Mouse (Mus musculus): ENCODE data around the gene Ninj1. TPM values are rescaled to one million over a fixed set of nuclear protein-coding genes. Genes with fewer than 3 reads are reported as not detected.

Ninj1 gene
- polyA plus RNA-seq, 1 experiment from 2014 or later = 55.8 TPM

DNA sequence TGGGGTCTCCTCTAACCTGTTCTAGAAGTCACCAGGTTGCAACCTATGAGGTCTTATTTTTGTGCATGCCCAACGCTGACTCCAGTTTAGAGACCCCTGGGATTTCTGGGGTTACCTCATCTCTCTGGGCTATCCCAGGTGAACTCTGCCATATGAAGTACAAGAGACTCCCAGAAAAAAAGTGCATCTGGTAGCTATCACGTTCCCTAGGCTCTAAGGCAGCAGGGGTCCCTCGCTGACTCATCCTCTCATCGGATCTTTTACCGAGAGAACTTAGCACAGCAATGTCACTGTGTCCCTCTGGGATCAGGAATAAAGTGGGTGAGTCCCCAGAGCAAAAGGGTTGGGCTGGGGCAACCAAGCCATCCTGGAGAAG lies 27.8 kb downstream of the Ninj1 start:
- Histone ChIP-seq H3K9me3 (replicated peaks) (no peaks in the 10 kb centered on the region), H3K36me3 (no peaks in the 10 kb centered on the region), H3K27me3 (replicated peaks) (no peaks in the 10 kb centered on the region; the same call in 1 of the 2 replicates), H3K27ac (ENCODE audit: poor library complexity, severe bottlenecking) (peak overlapping the region; percentile 88), H3K9ac (peak overlapping the region; percentile 89), H3K4me1 (replicated peaks) (peaks cover 52% of the 10 kb centered on the region), H3K4me3 (peak overlapping the region; percentile 85), H3K4me2 (peak overlapping the region; percentile 78)
- 11% methylated on average over 5 of the region's 5 CpGs for WGBS
- ATAC-seq (ENCODE audit: insufficient number of reproducible peaks, low FRiP score) = no peak

DNA sequence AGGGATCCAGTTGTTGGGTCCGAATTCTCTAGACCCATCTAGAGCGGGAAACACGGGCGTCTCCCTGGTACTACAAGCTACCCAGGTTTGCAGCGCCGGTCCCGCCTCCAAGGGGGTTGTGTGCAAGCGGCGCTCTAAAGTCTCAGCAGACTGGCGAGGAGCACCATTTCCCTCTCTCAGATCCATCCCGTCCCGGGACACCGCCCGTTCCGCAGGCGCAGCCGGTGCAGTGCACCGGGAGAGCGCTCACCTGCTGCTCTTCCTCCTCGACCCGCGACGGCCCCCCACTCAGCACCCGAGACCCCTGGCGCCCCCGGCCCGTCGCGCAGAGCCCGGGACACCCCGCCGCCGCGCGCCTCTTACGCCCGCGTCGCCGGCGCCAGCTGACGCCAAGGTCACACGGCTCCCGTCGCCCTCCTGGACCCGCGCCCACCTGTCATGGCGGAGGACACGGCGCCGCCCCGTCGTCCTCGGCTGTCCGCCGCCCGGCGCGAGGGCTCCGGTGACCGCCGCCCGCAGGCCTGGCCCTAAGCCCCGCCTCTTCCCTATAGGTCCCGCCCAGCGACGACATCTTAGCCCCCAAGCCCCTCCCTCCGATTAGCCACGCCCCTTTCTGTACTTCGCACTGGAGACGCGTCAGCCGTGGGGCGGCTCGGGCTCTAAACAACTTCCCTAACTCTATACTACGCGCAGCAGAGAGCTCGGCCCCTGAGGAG lies 28.4 kb downstream of the Ninj1 start, which contains the start of gene Card19:
Card19 (minus strand) TSS at position 534 of the 716 bp plus-strand sequence.
- peak; percentile 91 for ATAC-seq (ENCODE audit: insufficient number of reproducible peaks, low FRiP score)
- Histone ChIP-seq H3K9me3 (replicated peaks) (no peaks in the 10 kb centered on the region), H3K4me2 (peak within 1 kb of the TSS; percentile 78), H3K27me3 (replicated peaks) (no peaks in the 10 kb centered on the region; the same call in 1 of the 2 replicates), H3K36me3 (no peaks in the 10 kb centered on the region), H3K27ac (ENCODE audit: poor library complexity, severe bottlenecking) (peak within 1 kb of the TSS; percentile 88), H3K4me3 (peak within 1 kb of the TSS; percentile 85), H3K4me1 (replicated peaks) (peaks cover 48% of the 10 kb centered on the region), H3K9ac (peak within 1 kb of the TSS; percentile 89)
- under 1% methylated on average over 76 of the region's 78 CpGs for WGBS

DNA sequence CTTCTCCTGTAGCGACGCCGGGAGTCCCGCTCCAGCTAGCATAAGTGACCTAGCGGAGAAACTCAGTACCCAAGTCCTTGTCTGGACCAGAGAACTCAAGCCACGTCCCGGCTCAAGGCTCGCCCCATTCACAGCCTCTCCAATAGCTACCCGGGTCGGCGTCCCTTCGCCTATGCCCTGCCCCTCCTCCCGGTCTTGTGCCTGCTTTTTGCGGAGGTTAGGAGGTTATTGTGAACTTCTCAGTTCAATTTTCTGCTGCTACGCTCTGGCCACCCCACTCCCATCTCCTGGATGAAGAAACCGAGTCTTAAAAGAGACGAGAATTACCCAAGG lies 28.9 kb downstream of the Ninj1 start:
- Histone ChIP-seq H3K4me3 (peak overlapping the region; percentile 85), H3K4me1 (replicated peaks) (peaks cover 43% of the 10 kb centered on the region), H3K36me3 (no peaks in the 10 kb centered on the region), H3K9me3 (replicated peaks) (peaks cover 4% of the 10 kb centered on the region; the same call in 1 of the 2 replicates), H3K4me2 (peak overlapping the region; percentile 78), H3K27me3 (replicated peaks) (no peaks in the 10 kb centered on the region; the same call in 1 of the 2 replicates), H3K9ac (peak overlapping the region; percentile 89), H3K27ac (ENCODE audit: poor library complexity, severe bottlenecking) (peak overlapping the region; percentile 88; the same call in 1 of the 2 replicates)
- 4% methylated on average over 17 of the region's 17 CpGs for WGBS
- ATAC-seq (ENCODE audit: insufficient number of reproducible peaks, low FRiP score) = peak; percentile 60

GRCm38 (mm10) chr13:49216808-49217561 lies 29.7 kb downstream of the Ninj1 start:
- peaks cover 35% of the 10 kb centered on the region for H3K4me1 ChIP-seq (replicated peaks)
- peaks cover 4% of the 10 kb centered on the region; the same call in 1 of the 2 replicates for H3K9me3 ChIP-seq (replicated peaks)
- no peak overlapping the region for H3K4me3 ChIP-seq
- no peak overlapping the region for H3K27ac ChIP-seq (ENCODE audit: poor library complexity, severe bottlenecking)
- peak overlapping the region; percentile 78 for H3K4me2 ChIP-seq
- no peak for ATAC-seq (ENCODE audit: insufficient number of reproducible peaks, low FRiP score)
- H3K36me3 ChIP-seq = no peaks in the 10 kb centered on the region
- no peak overlapping the region; the same call in 1 of the 2 replicates for H3K9ac ChIP-seq
- H3K27me3 ChIP-seq (replicated peaks) = no peaks in the 10 kb centered on the region; the same call in 1 of the 2 replicates
- WGBS = 62% methylated on average over 9 of the region's 9 CpGs

DNA sequence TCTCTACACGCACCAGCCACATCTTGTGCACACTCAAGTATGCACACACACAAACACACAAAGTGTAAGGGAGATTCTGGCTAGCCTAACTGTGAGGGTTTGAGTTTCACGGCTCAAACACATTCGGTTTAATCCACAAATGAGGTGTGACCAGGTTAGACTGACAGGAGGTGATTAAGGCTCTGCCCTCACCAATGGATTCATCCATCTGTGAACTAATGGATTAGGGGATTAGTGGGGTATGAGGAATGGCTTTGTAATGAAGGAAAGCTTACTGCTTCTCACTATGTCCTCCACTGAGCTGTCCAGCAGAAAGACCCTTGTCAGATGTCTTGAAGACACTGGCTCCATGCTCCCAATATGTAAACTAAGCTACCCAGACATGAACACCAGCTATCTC lies 31.4 kb downstream of the Ninj1 start:
- H3K9me3 ChIP-seq (replicated peaks) = peaks cover 4% of the 10 kb centered on the region; the same call in 1 of the 2 replicates
- peaks cover 24% of the 10 kb centered on the region for H3K4me1 ChIP-seq (replicated peaks)
- H3K27me3 ChIP-seq (replicated peaks) = peaks cover 2% of the 10 kb centered on the region; the same call in 1 of the 2 replicates
- no peak overlapping the region for H3K4me3 ChIP-seq
- no peak for ATAC-seq (ENCODE audit: insufficient number of reproducible peaks, low FRiP score)
- H3K36me3 ChIP-seq = no peaks in the 10 kb centered on the region
- H3K4me2 ChIP-seq = no peak overlapping the region
- WGBS = 67% methylated on average over 3 of the region's 3 CpGs
- no peak overlapping the region for H3K9ac ChIP-seq
- H3K27ac ChIP-seq (ENCODE audit: poor library complexity, severe bottlenecking) = no peak overlapping the region

DNA sequence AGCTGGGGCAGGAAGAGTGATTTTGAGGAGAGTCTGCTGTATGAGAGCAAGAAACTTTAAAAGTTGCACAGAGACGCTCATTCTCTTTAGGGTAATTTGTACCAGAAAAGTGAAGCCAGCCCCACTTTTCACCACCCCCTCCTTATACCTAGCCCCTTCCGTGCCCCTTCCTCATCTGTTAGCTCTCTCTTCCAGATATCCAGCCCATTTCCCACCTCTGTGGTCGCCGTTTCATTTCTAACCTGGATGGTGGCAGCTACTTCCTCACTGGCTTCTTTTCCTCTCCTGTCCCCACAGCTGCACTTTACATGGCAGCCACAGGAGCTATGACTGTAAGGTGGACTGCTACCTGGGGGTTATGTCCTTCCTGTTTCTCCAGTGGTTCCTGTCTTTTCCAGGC lies 32.1 kb downstream of the Ninj1 start:
- whole genome bisulfite sequencing = 76% methylated on average over 4 of the region's 4 CpGs
- Histone ChIP-seq H3K9ac (no peak overlapping the region), H3K9me3 (replicated peaks) (peaks cover 4% of the 10 kb centered on the region; the same call in 1 of the 2 replicates), H3K27ac (ENCODE audit: poor library complexity, severe bottlenecking) (no peak overlapping the region), H3K36me3 (no peaks in the 10 kb centered on the region), H3K4me1 (replicated peaks) (peaks cover 19% of the 10 kb centered on the region), H3K4me3 (no peak overlapping the region), H3K27me3 (replicated peaks) (peaks cover 9% of the 10 kb centered on the region; the same call in 1 of the 2 replicates), H3K4me2 (no peak overlapping the region)
- no peak for ATAC-seq (ENCODE audit: insufficient number of reproducible peaks, low FRiP score)

DNA sequence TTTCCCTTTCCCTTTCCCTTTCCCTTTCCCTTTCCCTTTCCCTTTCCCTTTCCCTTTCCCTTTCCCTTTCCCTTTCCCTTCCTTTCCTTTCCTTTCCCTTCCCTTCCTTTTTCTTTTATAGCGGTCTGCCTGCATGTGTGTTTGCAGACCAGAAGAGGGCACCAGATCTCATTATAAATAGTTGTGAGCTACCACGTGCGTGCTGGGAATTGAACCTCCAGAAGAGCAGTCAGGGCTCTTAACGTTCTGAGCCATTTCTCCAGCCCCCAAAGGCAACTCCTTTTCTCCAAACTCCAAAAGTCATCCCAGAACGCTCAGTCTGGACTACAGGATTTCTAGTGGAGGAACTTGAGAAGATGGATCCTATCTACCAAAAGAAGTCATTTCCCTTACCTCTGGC lies 33.6 kb downstream of the Ninj1 start:
- 25% methylated on average over 5 of the region's 5 CpGs for WGBS

DNA sequence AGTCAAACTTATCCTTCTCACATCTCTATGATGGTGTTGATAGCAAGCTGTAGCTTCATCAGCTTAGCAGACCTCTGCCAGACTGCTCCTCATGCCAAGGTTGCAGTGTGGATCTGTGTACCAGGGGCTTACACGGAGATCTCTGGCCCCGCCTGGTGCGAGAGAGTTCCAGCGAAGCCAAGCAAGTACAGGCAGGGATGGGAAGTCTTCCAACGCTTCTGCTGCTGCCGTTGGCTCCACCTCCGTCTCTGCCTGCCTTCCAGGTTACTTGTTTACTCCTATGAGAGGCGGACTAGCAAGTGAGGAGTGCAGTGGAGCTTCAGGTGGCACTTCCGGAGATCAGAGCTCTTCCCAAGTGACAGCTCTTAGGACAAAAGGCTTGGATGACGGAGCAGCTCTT lies 37.0 kb downstream of the Ninj1 start:
- 12% methylated on average over 10 of the region's 10 CpGs for WGBS
- H3K4me3 ChIP-seq = no peak overlapping the region
- H3K4me1 ChIP-seq (replicated peaks) = peaks cover 3% of the 10 kb centered on the region; the same call in 1 of the 2 replicates
- peaks cover 18% of the 10 kb centered on the region; the same call in 1 of the 2 replicates for H3K27me3 ChIP-seq (replicated peaks)
- H3K9me3 ChIP-seq (replicated peaks) = peaks cover 4% of the 10 kb centered on the region; the same call in 1 of the 2 replicates
- no peak overlapping the region for H3K27ac ChIP-seq (ENCODE audit: poor library complexity, severe bottlenecking)
- H3K9ac ChIP-seq = 0 out of 2 replicates have a peak overlapping the region, but pooled peaks have one; percentile 39
- no peak for ATAC-seq (ENCODE audit: insufficient number of reproducible peaks, low FRiP score)
- no peaks in the 10 kb centered on the region for H3K36me3 ChIP-seq
- peak overlapping the region; percentile 21 for H3K4me2 ChIP-seq

More for the DNA sequence above, 33.6 kb downstream of the Ninj1 start:
- no peak for ATAC-seq (ENCODE audit: insufficient number of reproducible peaks, low FRiP score)
- Histone ChIP-seq H3K36me3 (no peaks in the 10 kb centered on the region), H3K4me2 (no peak overlapping the region), H3K4me1 (replicated peaks) (peaks cover 12% of the 10 kb centered on the region), H3K27ac (ENCODE audit: poor library complexity, severe bottlenecking) (no peak overlapping the region), H3K9ac (no peak overlapping the region), H3K4me3 (no peak overlapping the region), H3K27me3 (replicated peaks) (peaks cover 16% of the 10 kb centered on the region; the same call in 1 of the 2 replicates), H3K9me3 (replicated peaks) (peaks cover 4% of the 10 kb centered on the region; the same call in 1 of the 2 replicates)

GRCm38 (mm10) chr13:49224729-49225128 lies 37.4 kb downstream of the Ninj1 start:
- H3K4me2 ChIP-seq = peak overlapping the region; percentile 21
- H3K4me1 ChIP-seq (replicated peaks) = peaks cover 3% of the 10 kb centered on the region; the same call in 1 of the 2 replicates
- no peaks in the 10 kb centered on the region for H3K36me3 ChIP-seq
- no peak overlapping the region for H3K27ac ChIP-seq (ENCODE audit: poor library complexity, severe bottlenecking)
- H3K27me3 ChIP-seq (replicated peaks) = peaks cover 18% of the 10 kb centered on the region; the same call in 1 of the 2 replicates
- WGBS = 23% methylated on average over 6 of the region's 6 CpGs
- ATAC-seq (ENCODE audit: insufficient number of reproducible peaks, low FRiP score) = no peak
- peaks cover 4% of the 10 kb centered on the region; the same call in 1 of the 2 replicates for H3K9me3 ChIP-seq (replicated peaks)
- no peak overlapping the region for H3K4me3 ChIP-seq
- no peak overlapping the region for H3K9ac ChIP-seq

DNA sequence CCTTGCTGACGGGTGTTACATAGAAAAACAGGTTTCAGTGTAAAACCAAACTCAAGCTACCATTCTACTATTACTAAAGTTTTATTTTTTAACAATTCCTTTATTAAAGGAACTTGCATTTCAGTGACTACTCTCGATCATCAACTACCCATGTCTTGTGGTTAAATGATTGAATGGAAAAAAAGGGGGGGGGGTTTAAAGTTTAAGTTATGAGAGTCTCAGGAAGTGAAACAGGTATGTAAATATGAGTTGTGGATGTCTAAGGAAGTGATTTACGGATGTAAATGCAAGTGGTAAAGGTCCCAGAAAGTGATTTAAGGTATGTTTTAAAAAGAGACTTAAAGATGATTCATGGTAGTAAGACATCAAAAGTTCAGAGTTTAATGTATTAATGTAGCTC lies 37.9 kb downstream of the Ninj1 start:
- Histone ChIP-seq H3K4me3 (no peak overlapping the region), H3K9me3 (replicated peaks) (peaks cover 4% of the 10 kb centered on the region; the same call in 1 of the 2 replicates), H3K27me3 (replicated peaks) (peaks cover 18% of the 10 kb centered on the region; the same call in 1 of the 2 replicates), H3K4me1 (replicated peaks) (peaks cover 3% of the 10 kb centered on the region; the same call in 1 of the 2 replicates), H3K36me3 (no peaks in the 10 kb centered on the region), H3K27ac (ENCODE audit: poor library complexity, severe bottlenecking) (no peak overlapping the region), H3K9ac (no peak overlapping the region), H3K4me2 (no peak overlapping the region)
- no peak for ATAC-seq (ENCODE audit: insufficient number of reproducible peaks, low FRiP score)
- WGBS = 56% methylated on average over 3 of the region's 3 CpGs

DNA sequence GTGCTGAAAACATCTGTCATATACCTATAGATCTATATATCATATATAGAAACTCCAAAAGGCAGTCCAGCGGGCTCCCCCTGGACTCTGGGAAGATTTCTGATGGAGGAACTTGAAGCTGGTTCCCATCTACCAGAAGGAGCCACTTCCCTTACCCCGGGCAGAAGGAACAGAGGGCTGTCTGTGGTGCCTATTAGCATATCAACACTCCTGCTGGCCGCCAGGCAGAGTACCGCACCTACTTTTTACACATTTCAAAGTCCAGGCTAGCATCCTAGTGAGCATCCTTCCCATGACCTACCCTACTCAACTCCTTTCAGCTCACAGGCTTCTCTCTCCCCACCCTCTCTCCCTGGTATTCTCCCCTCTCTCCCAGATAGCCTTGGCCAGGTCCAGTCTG lies 38.3 kb downstream of the Ninj1 start:
- Histone ChIP-seq H3K9ac (no peak overlapping the region), H3K27ac (ENCODE audit: poor library complexity, severe bottlenecking) (no peak overlapping the region), H3K4me2 (no peak overlapping the region), H3K4me1 (replicated peaks) (peaks cover 3% of the 10 kb centered on the region; the same call in 1 of the 2 replicates), H3K36me3 (no peaks in the 10 kb centered on the region), H3K27me3 (replicated peaks) (peaks cover 18% of the 10 kb centered on the region; the same call in 1 of the 2 replicates), H3K9me3 (replicated peaks) (peaks cover 4% of the 10 kb centered on the region; the same call in 1 of the 2 replicates), H3K4me3 (no peak overlapping the region)
- WGBS = 31% methylated on average over 4 of the region's 4 CpGs
- ATAC-seq (ENCODE audit: insufficient number of reproducible peaks, low FRiP score) = no peak
